Mouse (Mus musculus): ENCODE results near the gene Sptbn4.

Gene Sptbn4

DNA sequence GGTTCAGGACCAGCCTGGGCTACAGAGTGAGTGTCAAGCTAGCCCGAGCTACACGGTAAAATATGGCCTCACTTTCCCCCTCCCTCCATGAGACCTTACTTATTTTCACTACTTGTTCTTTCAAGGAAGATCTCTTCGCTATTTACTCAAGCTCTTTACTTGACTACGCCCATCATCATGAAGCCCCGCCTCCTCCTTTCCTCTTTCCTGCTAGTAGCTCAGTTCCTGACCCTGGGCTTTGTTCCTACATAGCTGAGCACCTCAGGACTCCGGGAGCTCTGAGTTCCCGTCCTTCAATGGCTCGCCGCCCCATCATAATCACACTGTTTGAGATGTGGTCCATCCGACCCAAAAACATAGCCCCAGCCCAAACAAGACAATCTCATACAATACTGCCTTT is 14.1 kb downstream of the Sptbn4 start:
- DNase-seq (ENCODE audit: low read depth, low spot score) = no peak

GRCm38 (mm10) chr7:27429135-27429534 is 18.4 kb downstream of the Sptbn4 start:
- no peak for DNase-seq (ENCODE audit: low read depth, low spot score)

GRCm38 (mm10) chr7:27428002-27428401 is 19.5 kb downstream of the Sptbn4 start:
- no peak for DNase-seq (ENCODE audit: low read depth, low spot score)

- DNase-seq (ENCODE audit: low read depth, low spot score) = no peak
These were observed 20.1 kb downstream of the Sptbn4 start for GRCm38 (mm10) chr7:27427387-27427786.

- DNase-seq (ENCODE audit: low read depth, low spot score) = no peak
These were observed 23.7 kb downstream of the Sptbn4 start for GRCm38 (mm10) chr7:27423556-27424326.

DNA sequence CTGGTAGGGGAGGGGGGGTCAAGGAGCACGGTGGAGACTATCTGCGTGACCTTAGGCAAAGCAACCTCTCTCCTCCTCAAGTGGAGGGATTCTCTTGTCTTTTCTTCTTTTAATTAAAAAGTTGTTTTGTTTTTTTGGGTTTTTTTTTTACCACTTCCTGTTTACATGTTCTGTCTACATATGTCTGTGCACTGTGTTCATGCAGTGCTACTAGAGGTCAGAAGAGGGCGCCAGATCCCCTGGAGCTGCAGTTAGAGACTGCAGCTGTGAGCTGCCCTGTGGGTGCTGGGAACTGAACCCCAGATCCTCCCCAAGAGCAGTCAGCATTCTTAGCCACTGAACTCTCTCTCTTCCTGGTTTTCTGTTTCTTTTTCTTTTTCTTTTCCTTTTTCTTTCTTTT is 28.4 kb downstream of the Sptbn4 start:
- no peak for DNase-seq (ENCODE audit: low read depth, low spot score)

DNA sequence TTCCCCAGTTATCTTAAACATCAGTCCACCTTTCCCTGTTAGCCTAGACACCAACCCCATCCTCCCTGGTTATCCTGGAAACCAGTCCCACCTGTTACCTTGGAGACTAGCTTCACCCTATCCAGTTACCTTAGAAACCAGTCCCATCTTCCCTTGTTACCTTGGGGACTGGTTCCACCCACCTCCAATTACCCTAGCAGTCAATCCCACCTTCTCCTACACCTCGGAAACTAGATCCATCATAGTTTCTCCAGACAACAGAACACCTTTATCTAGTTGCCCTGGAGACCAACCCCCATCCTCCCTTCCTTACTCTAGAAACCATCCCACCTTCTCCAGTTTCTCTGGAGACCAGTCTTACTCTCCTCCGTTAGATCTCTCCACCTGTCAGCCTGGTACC is 30.3 kb downstream of the Sptbn4 start:
- no peak for DNase-seq (ENCODE audit: low read depth, low spot score)

GRCm38 (mm10) chr7:27408379-27409176 is 38.9 kb downstream of the Sptbn4 start:
- DNase-seq (ENCODE audit: low read depth, low spot score) = peak; percentile 34

GRCm38 (mm10) chr7:27407816-27408215 is 39.7 kb downstream of the Sptbn4 start:
- DNase-seq (ENCODE audit: low read depth, low spot score) = no peak

DNA sequence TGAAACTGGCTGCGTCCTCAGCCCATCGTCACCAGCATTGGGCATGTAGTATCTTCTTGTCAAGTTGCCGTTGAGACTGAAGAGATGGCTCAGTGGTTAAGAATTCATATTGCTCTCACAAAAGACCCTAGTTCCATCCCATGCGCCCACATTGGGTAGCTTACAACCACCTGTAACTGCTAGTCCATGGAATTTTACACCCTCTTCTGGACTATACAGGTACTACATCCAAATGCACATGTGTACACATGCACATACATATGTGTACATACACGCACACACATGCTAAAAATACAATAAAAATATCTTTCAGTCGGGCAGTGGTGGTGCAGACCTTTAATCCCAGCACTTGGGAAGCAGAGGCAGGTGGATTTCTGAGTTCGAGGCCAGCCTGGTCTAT is 41.0 kb downstream of the Sptbn4 start:
- DNase-seq (ENCODE audit: low read depth, low spot score) = no peak

DNA sequence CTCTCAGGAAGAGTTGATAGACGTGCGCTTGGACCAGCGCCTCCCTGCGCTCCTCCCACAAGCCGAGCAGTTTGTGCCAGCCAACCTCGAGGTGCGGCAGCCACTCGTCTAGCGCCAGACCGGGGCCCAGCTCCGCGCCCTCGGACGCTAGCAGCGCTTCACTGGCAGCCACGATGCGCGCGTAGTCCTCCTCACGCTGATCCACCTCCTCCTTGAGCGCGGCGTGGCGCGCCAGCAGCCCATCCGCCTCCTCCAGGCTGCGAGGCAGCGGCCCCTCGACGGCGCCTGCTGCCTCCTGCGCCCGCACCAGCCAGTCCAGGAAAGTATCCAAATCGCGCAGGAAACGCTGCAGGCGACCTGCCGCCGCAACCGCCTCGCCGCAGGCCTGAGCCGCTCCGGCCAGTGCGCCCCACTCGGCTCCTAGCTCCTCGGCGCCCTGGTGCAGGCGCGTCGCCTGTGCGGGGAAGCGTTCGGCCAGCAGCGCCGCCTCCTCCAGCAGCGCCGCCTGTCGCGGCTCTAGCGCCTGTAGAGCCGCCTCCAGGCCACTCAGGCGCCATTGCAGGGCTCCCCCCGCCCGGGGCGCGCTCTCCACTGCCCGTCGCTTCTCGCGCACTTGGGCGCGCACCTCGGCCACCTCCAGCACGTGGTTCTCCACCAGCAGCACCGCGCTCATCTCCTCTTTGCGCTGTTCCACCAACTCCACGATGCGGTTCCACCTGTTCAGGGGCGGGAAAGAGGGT is 43.1 kb downstream of the Sptbn4 start:
- DNase-seq (ENCODE audit: low read depth, low spot score) = no peak

GRCm38 (mm10) chr7:27402675-27403074 is 44.8 kb downstream of the Sptbn4 start:
- no peak for DNase-seq (ENCODE audit: low read depth, low spot score)

DNA sequence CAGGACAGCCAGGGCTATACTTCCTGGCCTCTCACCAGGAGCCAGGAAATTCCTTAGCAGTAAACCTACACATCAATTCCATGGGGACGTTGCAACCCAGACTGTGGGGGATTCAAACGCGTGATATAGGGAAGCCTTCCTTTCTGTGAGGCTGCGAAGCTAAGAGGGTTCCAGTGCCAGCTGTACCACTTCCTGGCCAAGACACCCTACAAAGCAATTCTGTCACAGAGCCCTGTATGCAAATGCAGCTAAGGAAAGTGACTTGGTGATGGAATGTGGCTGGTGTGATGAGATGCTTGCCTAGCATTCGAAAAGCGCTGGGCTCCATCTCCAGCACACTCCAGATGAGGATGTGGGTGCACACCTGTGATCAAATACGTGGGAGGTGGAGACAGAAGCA is 46.9 kb downstream of the Sptbn4 start:
- no peak for DNase-seq (ENCODE audit: low read depth, low spot score)

DNA sequence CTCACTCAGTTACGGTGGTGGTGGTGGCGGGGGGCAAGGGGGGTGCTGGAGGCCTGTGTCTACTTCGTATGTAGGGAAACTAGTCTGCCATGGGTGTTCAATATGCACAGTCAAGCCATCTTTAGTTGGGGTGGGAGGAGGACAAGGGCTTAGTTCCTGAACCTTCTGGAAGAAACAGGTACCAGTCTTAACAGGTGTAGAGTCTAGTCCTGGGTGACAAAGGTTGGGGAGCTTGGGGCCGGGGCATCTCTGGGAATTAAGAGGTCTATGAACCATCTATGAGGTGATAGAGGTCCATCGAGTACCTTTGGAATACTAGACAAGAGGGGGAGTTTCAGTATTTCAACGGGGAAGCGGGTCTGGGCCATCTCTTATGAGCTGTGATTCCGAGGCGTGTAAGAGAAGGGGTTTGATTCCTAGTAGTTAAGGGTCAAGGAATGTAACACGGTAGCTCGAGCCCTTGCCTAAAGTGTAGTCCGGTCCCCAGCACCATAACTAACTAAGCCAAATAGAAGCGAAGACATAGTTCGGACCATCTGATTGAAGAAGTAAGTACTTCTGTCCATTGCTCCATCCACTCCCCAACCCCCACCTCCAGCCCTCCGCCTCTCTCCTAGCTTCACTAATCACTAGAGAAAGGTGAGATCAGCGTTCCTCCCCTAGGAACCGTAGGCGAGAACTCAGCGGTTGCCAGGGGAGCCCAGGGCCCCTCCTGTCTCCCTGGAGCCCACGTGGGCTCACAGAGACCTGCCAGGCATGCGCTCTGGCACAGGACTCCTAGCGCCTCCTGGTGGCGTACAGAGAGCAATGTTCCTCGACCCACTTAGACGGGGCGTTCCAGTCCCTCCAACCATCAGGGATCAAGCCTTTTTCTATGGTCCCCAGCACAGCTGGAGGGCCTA is 50.2 kb downstream of the Sptbn4 start:
- DNase-seq (ENCODE audit: low read depth, low spot score) = peak; percentile 16

DNA sequence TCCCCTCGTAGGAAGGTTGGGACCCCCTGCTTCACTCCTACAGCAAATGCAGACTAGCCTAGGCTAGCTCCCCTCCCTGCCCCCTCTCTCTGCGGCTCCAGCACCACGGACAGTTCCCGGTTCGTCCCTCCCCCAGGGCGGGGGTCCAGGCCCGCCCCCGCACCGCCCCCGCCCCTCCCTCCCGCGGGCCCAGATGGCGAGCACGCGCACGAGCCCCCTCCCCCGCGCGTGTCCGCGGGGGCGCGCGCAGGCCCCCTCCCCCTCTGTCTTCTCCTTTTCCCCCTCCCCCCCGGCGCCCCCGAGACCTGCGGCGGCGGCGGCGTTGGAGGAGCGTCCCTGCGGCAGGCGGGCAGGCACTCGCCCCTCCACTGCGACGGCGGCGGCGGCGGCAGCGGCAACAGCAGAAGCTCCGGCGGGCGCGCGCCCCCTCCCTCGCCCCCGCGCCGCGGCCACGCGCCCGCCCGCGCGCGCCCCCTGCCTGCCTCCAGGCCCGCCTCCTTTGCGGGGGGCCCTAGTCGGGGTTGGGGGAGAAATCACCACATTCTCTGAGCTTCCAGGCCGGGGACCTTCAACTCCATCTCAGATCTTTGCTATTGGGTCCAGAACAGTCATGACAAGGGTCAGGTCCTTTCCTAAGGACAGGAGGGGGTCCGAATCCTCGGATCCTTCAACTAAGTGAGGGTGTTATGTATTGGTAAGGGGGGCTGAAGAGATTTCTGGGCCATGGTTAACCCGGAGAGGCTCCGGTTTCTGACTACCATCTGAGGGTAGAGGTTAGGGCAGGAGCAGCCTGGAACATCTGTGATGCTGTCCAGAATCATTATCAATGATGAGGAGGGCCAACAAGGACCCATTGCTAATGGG is 51.1 kb downstream of the Sptbn4 start:
- DNase-seq (ENCODE audit: low read depth, low spot score) = no peak

- DNase-seq (ENCODE audit: low read depth, low spot score) = no peak
These were observed 51.8 kb downstream of the Sptbn4 start for GRCm38 (mm10) chr7:27395521-27396183.

DNA sequence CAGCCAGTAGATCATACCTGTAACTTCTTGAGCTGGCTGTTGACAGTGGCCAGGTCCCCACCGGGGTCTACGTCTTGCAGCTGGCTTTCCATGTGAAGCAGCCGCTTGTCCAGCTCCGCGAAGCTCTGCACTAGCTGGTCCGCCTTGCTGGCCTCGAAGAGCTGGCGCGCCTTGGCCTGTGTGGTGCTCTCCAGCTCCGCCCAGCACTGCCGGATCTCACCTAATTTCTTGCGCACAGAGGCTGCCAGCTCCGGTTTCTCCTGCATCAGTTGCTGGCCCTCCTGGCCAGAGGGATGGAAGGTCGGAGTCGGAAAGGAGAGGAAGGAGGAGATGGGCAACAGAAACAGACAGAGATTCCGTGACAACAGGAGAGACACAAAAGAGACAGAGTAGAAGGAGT is 56.1 kb downstream of the Sptbn4 start:
- DNase-seq (ENCODE audit: low read depth, low spot score) = no peak

GRCm38 (mm10) chr7:27389213-27389612 is 58.3 kb downstream of the Sptbn4 start:
- no peak for DNase-seq (ENCODE audit: low read depth, low spot score)

- no peak for DNase-seq (ENCODE audit: low read depth, low spot score)
These were observed 62.8 kb downstream of the Sptbn4 start for GRCm38 (mm10) chr7:27384731-27385130.

DNA sequence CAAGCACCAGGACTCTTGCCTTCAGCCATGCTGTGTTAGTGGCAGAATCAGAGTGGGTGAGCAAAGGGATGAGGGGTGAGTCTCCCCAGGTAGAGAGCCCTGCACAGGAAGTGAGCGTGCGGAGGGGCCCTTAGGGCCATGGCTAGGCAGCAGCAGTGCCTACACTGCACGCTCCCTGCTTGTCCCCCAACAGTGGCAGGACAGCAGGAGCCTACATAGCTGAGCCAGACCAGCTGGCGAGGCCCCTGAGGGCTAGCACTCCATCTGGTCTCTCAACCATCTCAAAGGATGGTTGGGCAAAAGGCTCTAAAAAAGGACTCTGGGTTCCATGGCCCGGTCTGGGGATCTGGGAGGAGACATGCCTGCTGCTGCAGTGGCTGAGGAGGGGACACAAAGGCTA is 63.4 kb downstream of the Sptbn4 start:
- no peak for DNase-seq (ENCODE audit: low read depth, low spot score)

Measured in skeletal muscle tissue, adult 2 months (tissue).